Mouse (Mus musculus) liver, adult 2 months (tissue): Measurements from ENCODE around the gene Gm26938. TPM values are rescaled to one million over a fixed set of nuclear protein-coding genes. Genes with fewer than 3 reads are reported as not detected.

ENCODE experiments used
- DNase-seq: peaks from one replicate; pipeline ENCODE4 v3.0.0-alpha.2; 2011; ENCODE audit warnings: low read depth, low spot score; ENCODE audit errors: extremely low read depth
- H3K27ac ChIP-seq: fragments of 200-500 bp; replicated peaks from 2 replicates; pipeline ENCODE4 v1.5.1; 2012; ENCODE audit warnings: low read depth, mild to moderate bottlenecking, control low read depth, inconsistent platforms, low read length; ENCODE audit not compliant: insufficient read depth
- H3K27me3 ChIP-seq: fragments of 200-500 bp; 2 replicates; pipeline ENCODE4 v1.6.1; 2012; ENCODE audit warnings: mild to moderate bottlenecking, moderate library complexity, low read length, inconsistent platforms; ENCODE audit not compliant: control insufficient read depth, insufficient read depth
- H3K36me3 ChIP-seq: fragments of 200-500 bp; 2 replicates; pipeline ENCODE4 v1.6.1; 2012; ENCODE audit warnings: low read length, inconsistent platforms; ENCODE audit not compliant: control insufficient read depth, insufficient read depth
- H3K4me1 ChIP-seq: fragments of 200-500 bp; 2 replicates; pipeline ENCODE4 v1.6.1; 2011; ENCODE audit warnings: low read length; ENCODE audit not compliant: control insufficient read depth, insufficient read depth
- H3K4me3 ChIP-seq: fragments of 200-500 bp; 2 replicates; pipeline ENCODE4 v1.5.1; 2011; ENCODE audit warnings: low read depth, mild to moderate bottlenecking, control low read depth, low read length, moderate library complexity; ENCODE audit not compliant: insufficient read depth
- H3K79me2 ChIP-seq: fragments of 200-500 bp; 2 replicates; pipeline ENCODE4 v1.6.1; 2012; ENCODE audit warnings: inconsistent platforms, mild to moderate bottlenecking, low read length, moderate library complexity; ENCODE audit not compliant: control insufficient read depth, insufficient read depth
- H3K9ac ChIP-seq: fragments of 200-500 bp; 2 replicates; pipeline ENCODE4 v1.6.1; 2012; ENCODE audit warnings: low read depth, mild to moderate bottlenecking, control low read depth, inconsistent platforms, low read length
- CTCF ChIP-seq: fragments of 200-500 bp; IDR thresholded peaks from 2 replicates; pipeline ENCODE4 v1.5.1; 2011; ENCODE audit warnings: low read depth, low read length, control low read depth
- POLR2A ChIP-seq: fragments of 200-500 bp; IDR thresholded peaks from 2 replicates; pipeline ENCODE4 v1.6.1; 2011; ENCODE audit warnings: low read length, control low read depth; ENCODE audit not compliant: insufficient read depth; ENCODE audit errors: extremely low read depth
- WGBS: fragments of 180-500 bp; shearing (Covaris S2); methylation state at CpG from one replicate; pipeline ENCODE4 v1.1.7; 2018; 5-methylcytosine and 5-hydroxymethylcytosine counted together
- polyA plus RNA-seq: library from polyadenylated mRNA; depleted of rRNA; stranded (reverse); fragments of >200 nt; gene quantifications from 2 replicates; pipeline ENCODE4 v1.2.3, GENCODE M21; 2012
- total RNA-seq: library from RNA; depleted of rRNA; stranded (reverse); fragments of >200 nt; gene quantifications from 2 replicates; pipeline ENCODE4 v1.2.3, GENCODE M21; 2014

The Gm26938 gene
- total and polyA plus RNA-seq, 2 experiments = not detected

- Histone ChIP-seq H3K27ac (no peak within 1 kb of the TSS), H3K4me1 (peaks cover 18% of the 10 kb centered on the region), H3K36me3 (no peaks in the 10 kb centered on the region), H3K79me2 (no peaks in the 10 kb centered on the region), H3K4me3 (no peak within 1 kb of the TSS), H3K27me3 (no peaks in the 10 kb centered on the region), H3K9ac (no peak within 1 kb of the TSS)
- DNase-seq = no peak
- TF ChIP-seq POLR2A = no peak
- no peak for TF ChIP-seq CTCF
- 89% methylated on average over 9 of the region's 9 CpGs for WGBS
Observed at GRCm38 (mm10) chr5:139819538-139820181, 6.5 kb downstream of the Gm26938 start, which contains the start of gene Tmem184a. Tmem184a (minus strand) TSS chr5:139819917.

- Histone ChIP-seq H3K27me3 (no peaks in the 10 kb centered on the region), H3K9ac (no peak overlapping the region), H3K79me2 (no peaks in the 10 kb centered on the region), H3K36me3 (no peaks in the 10 kb centered on the region), H3K4me1 (peaks cover 18% of the 10 kb centered on the region), H3K27ac (no peak overlapping the region), H3K4me3 (no peak overlapping the region)
- no peak for DNase-seq
- 60% methylated on average over 4 of the region's 4 CpGs for WGBS
- TF ChIP-seq CTCF = peak; percentile 50
- TF ChIP-seq POLR2A = no peak
Observed at GRCm38 (mm10) chr5:139818801-139819200, 7.4 kb downstream of the Gm26938 start.

GRCm38 (mm10) chr5:139818056-139818455 is 8.2 kb downstream of the Gm26938 start:
- H3K36me3 ChIP-seq = no peaks in the 10 kb centered on the region
- DNase-seq = no peak
- no peaks in the 10 kb centered on the region for H3K79me2 ChIP-seq
- peaks cover 17% of the 10 kb centered on the region for H3K4me1 ChIP-seq
- H3K27ac ChIP-seq = no peak overlapping the region
- WGBS = 83% methylated on average over 3 of the region's 3 CpGs
- TF ChIP-seq CTCF = no peak
- TF ChIP-seq POLR2A = no peak
- no peaks in the 10 kb centered on the region for H3K27me3 ChIP-seq
- no peak overlapping the region for H3K9ac ChIP-seq
- H3K4me3 ChIP-seq = no peak overlapping the region

GRCm38 (mm10) chr5:139817292-139817691 is 8.9 kb downstream of the Gm26938 start:
- Histone ChIP-seq H3K27me3 (no peaks in the 10 kb centered on the region), H3K36me3 (no peaks in the 10 kb centered on the region), H3K4me1 (peaks cover 9% of the 10 kb centered on the region; the same call in 1 of the 2 replicates), H3K4me3 (no peak overlapping the region), H3K9ac (no peak overlapping the region), H3K79me2 (no peaks in the 10 kb centered on the region), H3K27ac (no peak overlapping the region)
- no peak for DNase-seq
- 7% methylated on average over 1 of the region's 1 CpGs for WGBS
- TF ChIP-seq CTCF (peak; percentile 92), POLR2A (no peak)

- H3K4me1 ChIP-seq = peaks cover 6% of the 10 kb centered on the region; the same call in 1 of the 2 replicates
- TF ChIP-seq CTCF = no peak
- no peak for TF ChIP-seq POLR2A
- no peaks in the 10 kb centered on the region for H3K27me3 ChIP-seq
- no peak overlapping the region for H3K4me3 ChIP-seq
- no peak for DNase-seq
- H3K79me2 ChIP-seq = no peaks in the 10 kb centered on the region
- H3K27ac ChIP-seq = no peak overlapping the region
- H3K36me3 ChIP-seq = no peaks in the 10 kb centered on the region
- no peak overlapping the region for H3K9ac ChIP-seq
Observed at GRCm38 (mm10) chr5:139816445-139816844, 9.8 kb downstream of the Gm26938 start.

- no peak overlapping the region for H3K27ac ChIP-seq
Observed at GRCm38 (mm10) chr5:139815964-139816363, 10.2 kb downstream of the Gm26938 start.

More at GRCm38 (mm10) chr5:139815964-139816363, 10.2 kb downstream of the Gm26938 start:
- no peak for TF ChIP-seq CTCF
- TF ChIP-seq POLR2A = no peak
- H3K4me3 ChIP-seq = no peak overlapping the region
- peaks cover 1% of the 10 kb centered on the region; the same call in 1 of the 2 replicates for H3K4me1 ChIP-seq
- H3K79me2 ChIP-seq = no peaks in the 10 kb centered on the region
- H3K36me3 ChIP-seq = no peaks in the 10 kb centered on the region
- WGBS = 65% methylated on average over 6 of the region's 6 CpGs
- no peak overlapping the region for H3K9ac ChIP-seq
- DNase-seq = no peak
- no peaks in the 10 kb centered on the region for H3K27me3 ChIP-seq
